Mouse (Mus musculus): ENCODE results near the gene Hoxa13. TPM values are rescaled to one million over a fixed set of nuclear protein-coding genes. Genes with fewer than 3 reads are reported as not detected.
A peak's percentile ranks its signal among the peaks of the same experiment; 100 is the strongest.

Hoxa13 gene
- polyA plus RNA-seq, 1 experiment from 2014 or later, result not detected

DNA sequence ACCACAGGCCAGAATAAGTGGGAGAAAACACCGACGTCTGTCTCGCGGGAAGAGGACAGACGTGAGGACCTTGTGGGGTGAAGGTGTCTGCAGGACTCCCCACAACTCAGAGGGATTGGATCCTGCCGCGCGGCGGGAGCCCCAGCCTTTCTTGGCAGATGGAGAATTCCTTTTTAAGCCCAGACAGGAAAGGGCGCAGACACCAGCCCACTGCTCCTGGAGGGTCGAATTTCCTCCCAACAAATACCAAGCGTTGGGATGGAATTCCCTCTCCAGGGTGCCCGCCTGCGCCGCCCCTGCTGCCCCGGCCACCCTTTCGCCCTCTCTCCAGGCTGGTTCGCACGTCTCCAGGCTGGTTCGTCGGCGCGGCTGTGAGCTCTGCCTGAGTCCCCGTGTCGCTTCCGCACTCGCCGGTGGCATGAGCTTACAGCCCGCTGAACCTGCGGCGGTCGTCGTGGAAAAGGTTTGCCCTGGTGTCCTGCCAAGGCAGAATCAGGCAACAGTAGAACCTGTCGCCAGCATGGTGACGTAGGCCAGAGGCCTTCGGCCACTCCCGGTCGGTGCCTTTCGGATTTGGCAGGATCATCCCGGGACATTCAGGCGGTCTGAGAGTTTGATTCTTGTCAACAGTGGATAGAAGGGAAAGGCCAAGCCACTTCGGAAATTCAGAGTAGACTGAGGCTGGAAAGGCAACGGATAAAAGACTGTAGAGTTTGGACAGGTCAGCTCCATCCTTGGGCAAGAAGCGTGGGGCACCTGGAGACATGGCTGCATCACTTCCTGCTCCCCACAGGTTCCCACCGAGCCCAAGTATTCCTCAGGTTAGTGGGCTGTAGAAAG, 30.6 kb upstream of the Hoxa13 start:
- H3K4me1 ChIP-seq (ENCODE audit: control insufficient read depth, low read depth, low read length), result no peaks in the 10 kb centered on the region
- 5% methylated on average over 44 of the region's 45 CpGs for WGBS (ENCODE audit: insufficient replicate concordance)
- peak overlapping the region; percentile 17; the same call in 1 of the 2 replicates for H3K4me2 ChIP-seq (ENCODE audit: low read depth, low read length)
- H3K9ac ChIP-seq (ENCODE audit: low read depth, low read length), result no peak overlapping the region
- 0 out of 2 replicates have a peak overlapping the region, but pooled peaks have one; percentile 11 for H3K4me3 ChIP-seq (ENCODE audit: low read depth, low read length)
- no peaks in the 10 kb centered on the region for H3K9me3 ChIP-seq (replicated peaks; ENCODE audit: control insufficient read depth, low read length)
- H3K36me3 ChIP-seq (ENCODE audit: control insufficient read depth, insufficient read depth), result no peaks in the 10 kb centered on the region
- no peak for ATAC-seq (ENCODE audit: low read depth)
- H3K27me3 ChIP-seq (ENCODE audit: control insufficient read depth, insufficient read depth, low read depth, low read length), result peaks cover 49% of the 10 kb centered on the region
- no peak overlapping the region for H3K27ac ChIP-seq (ENCODE audit: low read length)

DNA sequence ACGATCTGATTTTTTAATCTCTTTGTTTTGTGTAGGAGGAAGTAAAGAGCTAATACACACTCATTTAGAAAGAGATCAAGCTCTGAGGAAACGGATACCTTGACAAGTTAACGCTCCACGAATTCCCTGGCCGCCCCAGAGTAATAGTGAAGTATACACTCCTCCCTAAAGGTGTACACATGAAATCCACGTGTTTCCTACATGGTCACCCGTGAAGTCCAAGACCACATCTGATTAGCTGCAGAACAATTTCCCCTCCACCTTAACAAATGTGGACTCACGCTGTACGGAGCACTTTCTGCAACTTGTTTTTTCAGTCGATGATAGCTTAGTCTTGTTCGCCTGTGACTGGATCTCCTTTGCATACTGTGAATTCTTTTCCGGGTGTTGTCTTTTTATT, 29.5 kb upstream of the Hoxa13 start:
- no peaks in the 10 kb centered on the region for H3K9me3 ChIP-seq (replicated peaks; ENCODE audit: control insufficient read depth, low read length)
- no peaks in the 10 kb centered on the region for H3K4me1 ChIP-seq (ENCODE audit: control insufficient read depth, low read depth, low read length)
- WGBS (ENCODE audit: insufficient replicate concordance), result 16% methylated on average over 12 of the region's 12 CpGs
- no peak overlapping the region for H3K4me3 ChIP-seq (ENCODE audit: low read depth, low read length)
- no peak for ATAC-seq (ENCODE audit: low read depth)
- H3K36me3 ChIP-seq (ENCODE audit: control insufficient read depth, insufficient read depth), result no peaks in the 10 kb centered on the region
- no peak overlapping the region for H3K4me2 ChIP-seq (ENCODE audit: low read depth, low read length)
- no peak overlapping the region for H3K27ac ChIP-seq (ENCODE audit: low read length)
- no peak overlapping the region for H3K9ac ChIP-seq (ENCODE audit: low read depth, low read length)
- H3K27me3 ChIP-seq (ENCODE audit: control insufficient read depth, insufficient read depth, low read depth, low read length), result peaks cover 49% of the 10 kb centered on the region

DNA sequence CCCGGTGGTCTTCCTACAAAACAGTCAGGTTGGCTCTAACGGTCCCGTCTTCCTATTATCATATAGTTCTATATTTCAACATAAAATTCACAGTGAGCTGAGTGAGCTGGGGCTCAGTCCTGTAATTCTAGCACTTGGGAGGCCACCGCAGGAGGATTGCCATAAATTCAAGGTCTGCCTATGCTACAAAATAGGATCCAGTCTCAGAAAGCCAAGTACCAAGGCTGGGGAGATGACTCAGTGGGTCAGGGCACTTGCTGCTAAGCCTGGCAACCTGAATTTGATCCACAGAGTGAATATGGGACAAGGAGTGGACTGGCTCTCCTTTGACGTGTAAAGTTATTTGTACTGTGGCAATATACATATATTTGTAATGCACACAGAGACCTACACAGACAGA, 23.2 kb upstream of the Hoxa13 start:
- Histone ChIP-seq H3K4me3 (ENCODE audit: low read depth, low read length) (no peak overlapping the region), H3K4me1 (ENCODE audit: control insufficient read depth, low read depth, low read length) (no peaks in the 10 kb centered on the region), H3K4me2 (ENCODE audit: low read depth, low read length) (no peak overlapping the region), H3K27me3 (ENCODE audit: control insufficient read depth, insufficient read depth, low read depth, low read length) (peaks cover 5% of the 10 kb centered on the region), H3K36me3 (ENCODE audit: control insufficient read depth, insufficient read depth) (no peaks in the 10 kb centered on the region), H3K9me3 (replicated peaks; ENCODE audit: control insufficient read depth, low read length) (no peaks in the 10 kb centered on the region), H3K9ac (ENCODE audit: low read depth, low read length) (no peak overlapping the region), H3K27ac (ENCODE audit: low read length) (no peak overlapping the region)
- ATAC-seq (ENCODE audit: low read depth), result no peak
- 73% methylated on average over 5 of the region's 5 CpGs for WGBS (ENCODE audit: insufficient replicate concordance)

DNA sequence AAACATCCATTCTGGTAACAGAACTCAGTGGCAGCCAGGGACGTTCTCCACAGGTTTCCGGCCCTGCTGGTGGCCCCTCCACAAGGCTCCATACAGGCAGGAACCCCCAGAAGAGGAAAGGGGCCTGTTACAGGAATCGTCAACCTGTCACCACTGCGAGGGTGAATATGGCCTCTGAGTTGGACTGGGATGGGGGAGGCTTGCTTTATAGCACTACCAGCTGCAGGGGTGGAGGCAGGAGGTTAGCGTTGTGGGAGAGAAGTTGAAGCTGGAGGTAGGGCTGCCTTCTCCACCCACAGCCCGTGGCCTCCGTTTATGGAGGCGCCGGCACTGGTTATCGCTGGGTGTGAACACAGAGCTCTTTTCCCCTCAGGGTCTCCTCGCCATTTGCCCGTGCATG, 20.4 kb upstream of the Hoxa13 start:
- no peak overlapping the region for H3K4me3 ChIP-seq (ENCODE audit: low read depth, low read length)
- no peaks in the 10 kb centered on the region for H3K4me1 ChIP-seq (ENCODE audit: control insufficient read depth, low read depth, low read length)
- H3K9me3 ChIP-seq (replicated peaks; ENCODE audit: control insufficient read depth, low read length), result no peaks in the 10 kb centered on the region
- H3K27ac ChIP-seq (ENCODE audit: low read length), result no peak overlapping the region
- no peak overlapping the region for H3K4me2 ChIP-seq (ENCODE audit: low read depth, low read length)
- no peak for ATAC-seq (ENCODE audit: low read depth)
- H3K36me3 ChIP-seq (ENCODE audit: control insufficient read depth, insufficient read depth), result no peaks in the 10 kb centered on the region
- no peak overlapping the region for H3K9ac ChIP-seq (ENCODE audit: low read depth, low read length)
- WGBS (ENCODE audit: insufficient replicate concordance), result 46% methylated on average over 12 of the region's 12 CpGs
- peaks cover 22% of the 10 kb centered on the region for H3K27me3 ChIP-seq (ENCODE audit: control insufficient read depth, insufficient read depth, low read depth, low read length)

DNA sequence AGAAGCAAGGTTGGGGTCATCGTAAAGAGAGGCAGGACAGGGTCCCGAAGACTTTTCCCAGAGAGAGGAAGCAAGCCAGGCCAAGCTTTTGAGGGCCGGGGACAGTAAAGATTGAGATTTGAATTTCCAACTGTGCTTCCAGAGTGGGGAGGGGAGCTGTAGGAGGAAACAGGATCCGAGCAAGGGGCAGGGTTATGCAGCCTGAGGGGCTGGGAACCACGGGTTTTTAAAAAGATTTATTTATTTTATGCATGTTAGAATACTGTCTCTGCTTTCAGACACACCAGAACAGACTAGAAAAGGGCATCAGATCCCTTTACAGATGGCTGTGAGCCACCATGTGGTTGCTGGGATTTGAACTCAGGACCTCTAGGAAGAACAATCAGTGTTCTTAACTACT, 16.2 kb upstream of the Hoxa13 start:
- Histone ChIP-seq H3K4me3 (ENCODE audit: low read depth, low read length) (no peak overlapping the region), H3K9me3 (replicated peaks; ENCODE audit: control insufficient read depth, low read length) (no peaks in the 10 kb centered on the region), H3K9ac (ENCODE audit: low read depth, low read length) (no peak overlapping the region), H3K27me3 (ENCODE audit: control insufficient read depth, insufficient read depth, low read depth, low read length) (peaks cover 61% of the 10 kb centered on the region), H3K27ac (ENCODE audit: low read length) (no peak overlapping the region), H3K4me2 (ENCODE audit: low read depth, low read length) (no peak overlapping the region), H3K36me3 (ENCODE audit: control insufficient read depth, insufficient read depth) (no peaks in the 10 kb centered on the region), H3K4me1 (ENCODE audit: control insufficient read depth, low read depth, low read length) (no peaks in the 10 kb centered on the region)
- WGBS (ENCODE audit: insufficient replicate concordance), result 13% methylated on average over 5 of the region's 5 CpGs
- ATAC-seq (ENCODE audit: low read depth), result no peak

DNA sequence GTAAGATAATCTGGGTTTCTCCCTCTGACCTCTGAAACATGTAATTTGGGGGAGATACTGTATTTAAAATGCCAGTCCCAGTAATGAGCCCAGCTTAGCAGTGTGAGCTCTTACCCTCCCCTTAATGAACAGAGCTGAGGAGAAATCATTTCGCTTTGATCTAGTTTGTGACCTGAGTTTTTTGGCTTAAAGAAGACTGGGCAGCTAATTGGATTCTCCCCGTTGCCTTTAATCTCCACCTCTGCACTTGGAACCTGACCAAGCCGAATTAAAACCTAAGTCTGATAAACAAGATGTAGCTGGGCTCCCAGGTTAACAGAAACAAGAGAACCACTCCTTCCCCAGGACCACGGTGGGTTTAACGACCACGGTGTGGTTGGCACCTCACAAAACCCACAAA, 15.7 kb upstream of the Hoxa13 start:
- WGBS (ENCODE audit: insufficient replicate concordance), result 6% methylated on average over 6 of the region's 6 CpGs
- Histone ChIP-seq H3K4me1 (ENCODE audit: control insufficient read depth, low read depth, low read length) (no peaks in the 10 kb centered on the region), H3K9ac (ENCODE audit: low read depth, low read length) (no peak overlapping the region), H3K27me3 (ENCODE audit: control insufficient read depth, insufficient read depth, low read depth, low read length) (peaks cover 66% of the 10 kb centered on the region), H3K9me3 (replicated peaks; ENCODE audit: control insufficient read depth, low read length) (no peaks in the 10 kb centered on the region), H3K4me2 (ENCODE audit: low read depth, low read length) (no peak overlapping the region), H3K4me3 (ENCODE audit: low read depth, low read length) (no peak overlapping the region), H3K27ac (ENCODE audit: low read length) (no peak overlapping the region), H3K36me3 (ENCODE audit: control insufficient read depth, insufficient read depth) (no peaks in the 10 kb centered on the region)
- ATAC-seq (ENCODE audit: low read depth), result no peak

DNA sequence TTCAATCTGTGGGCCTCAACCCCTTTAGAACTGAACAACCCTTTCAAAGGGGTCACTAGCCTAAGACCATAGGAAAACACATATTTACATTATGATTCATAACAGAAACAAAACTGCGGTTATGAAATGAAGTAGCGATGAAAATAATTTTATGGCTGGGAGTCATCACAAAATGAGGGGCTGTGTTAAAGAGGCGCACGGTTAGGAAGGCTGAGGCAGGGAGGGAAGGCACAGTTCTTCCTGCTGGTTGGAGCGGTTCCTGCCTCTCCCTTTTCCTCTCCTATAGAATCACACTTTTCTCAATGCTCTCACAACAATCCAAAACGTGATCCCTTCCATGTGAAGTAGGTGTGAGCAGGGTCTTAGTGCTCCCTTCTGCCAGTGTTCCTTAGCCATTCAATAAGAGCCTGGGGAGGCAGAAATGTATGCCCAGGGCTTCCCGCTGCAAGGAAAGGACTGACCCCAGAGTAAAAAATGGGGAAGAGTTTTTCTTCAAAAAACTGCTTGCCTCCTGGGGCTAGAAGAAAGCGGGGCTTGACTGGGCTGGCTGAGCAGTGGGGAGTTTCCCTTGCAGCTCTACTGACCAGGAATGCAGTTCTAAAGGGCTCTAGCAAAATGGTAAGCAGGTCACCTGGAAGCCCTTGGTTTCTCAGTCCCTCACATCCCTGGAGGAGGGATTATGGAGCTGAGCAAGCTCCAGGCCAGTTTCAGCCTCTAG, 15.0 kb upstream of the Hoxa13 start:
- Histone ChIP-seq H3K27me3 (ENCODE audit: control insufficient read depth, insufficient read depth, low read depth, low read length) (peaks cover 72% of the 10 kb centered on the region), H3K4me3 (ENCODE audit: low read depth, low read length) (no peak overlapping the region)
- 13% methylated on average over 8 of the region's 8 CpGs for WGBS (ENCODE audit: insufficient replicate concordance)

DNA sequence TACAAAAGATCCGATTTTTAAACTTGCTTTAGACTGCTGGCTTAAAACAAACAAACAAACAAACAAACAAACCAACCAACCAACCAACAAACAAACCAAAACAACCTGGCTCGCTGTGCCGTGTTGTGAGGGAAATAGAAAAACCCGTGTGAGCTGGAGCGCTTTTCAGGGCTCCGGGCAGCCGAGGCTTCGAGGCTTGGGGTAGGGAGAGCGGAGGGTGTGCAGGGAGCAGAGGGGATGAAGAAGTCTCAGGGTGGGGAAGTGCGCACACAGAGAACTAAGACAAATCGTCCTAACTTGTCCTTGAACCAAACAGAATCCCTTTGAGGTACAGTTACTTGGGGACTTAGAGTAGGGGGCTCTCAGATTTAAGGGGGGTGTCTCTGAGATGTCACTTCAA, 13.9 kb upstream of the Hoxa13 start:
- H3K27ac ChIP-seq (ENCODE audit: low read length), result no peak overlapping the region
- no peak overlapping the region for H3K9ac ChIP-seq (ENCODE audit: low read depth, low read length)
- 9% methylated on average over 11 of the region's 11 CpGs for WGBS (ENCODE audit: insufficient replicate concordance)
- H3K36me3 ChIP-seq (ENCODE audit: control insufficient read depth, insufficient read depth), result no peaks in the 10 kb centered on the region
- H3K4me3 ChIP-seq (ENCODE audit: low read depth, low read length), result no peak overlapping the region
- H3K27me3 ChIP-seq (ENCODE audit: control insufficient read depth, insufficient read depth, low read depth, low read length), result peaks cover 81% of the 10 kb centered on the region
- no peak overlapping the region for H3K4me2 ChIP-seq (ENCODE audit: low read depth, low read length)
- ATAC-seq (ENCODE audit: low read depth), result no peak
- H3K4me1 ChIP-seq (ENCODE audit: control insufficient read depth, low read depth, low read length), result no peaks in the 10 kb centered on the region
- no peaks in the 10 kb centered on the region for H3K9me3 ChIP-seq (replicated peaks; ENCODE audit: control insufficient read depth, low read length)

More for the DNA sequence above, 15.0 kb upstream of the Hoxa13 start:
- no peak overlapping the region for H3K9ac ChIP-seq (ENCODE audit: low read depth, low read length)
- no peaks in the 10 kb centered on the region for H3K36me3 ChIP-seq (ENCODE audit: control insufficient read depth, insufficient read depth)
- H3K27ac ChIP-seq (ENCODE audit: low read length), result no peak overlapping the region
- ATAC-seq (ENCODE audit: low read depth), result no peak
- no peaks in the 10 kb centered on the region for H3K9me3 ChIP-seq (replicated peaks; ENCODE audit: control insufficient read depth, low read length)
- no peaks in the 10 kb centered on the region for H3K4me1 ChIP-seq (ENCODE audit: control insufficient read depth, low read depth, low read length)
- H3K4me2 ChIP-seq (ENCODE audit: low read depth, low read length), result no peak overlapping the region

DNA sequence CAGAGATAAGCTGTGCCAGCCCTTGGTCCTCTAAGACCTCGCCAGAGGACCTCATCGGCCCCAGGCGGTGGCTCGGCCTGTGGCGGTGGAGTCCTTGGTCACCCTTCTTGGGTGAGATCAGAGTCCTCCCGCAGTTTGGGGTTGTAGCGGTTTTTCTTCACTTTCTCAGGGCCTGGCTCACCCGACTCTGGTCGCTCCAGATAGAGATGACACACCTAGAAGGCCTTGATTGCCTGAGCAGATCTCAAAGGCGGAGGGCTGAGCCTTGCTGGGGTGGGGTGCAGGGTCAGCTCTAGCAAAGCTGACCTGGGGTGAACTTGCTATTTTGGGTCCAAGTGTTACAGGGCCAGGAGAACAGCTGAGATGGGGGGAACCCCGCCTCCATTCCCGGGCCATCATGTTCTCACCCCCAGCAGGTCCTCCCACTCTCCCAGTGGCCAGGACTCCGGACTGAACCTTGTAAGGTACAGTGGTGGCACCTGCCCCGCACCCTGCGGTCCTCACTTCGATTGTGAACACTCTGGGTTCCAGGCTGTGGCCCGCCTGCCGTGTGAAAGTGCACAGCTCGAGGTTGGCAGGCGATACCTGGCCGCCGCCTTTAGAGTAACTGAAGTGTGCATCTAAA, 13.1 kb upstream of the Hoxa13 start:
- Histone ChIP-seq H3K4me3 (ENCODE audit: low read depth, low read length) (no peak overlapping the region), H3K36me3 (ENCODE audit: control insufficient read depth, insufficient read depth) (no peaks in the 10 kb centered on the region), H3K4me2 (ENCODE audit: low read depth, low read length) (no peak overlapping the region), H3K9ac (ENCODE audit: low read depth, low read length) (no peak overlapping the region), H3K27me3 (ENCODE audit: control insufficient read depth, insufficient read depth, low read depth, low read length) (peaks cover 89% of the 10 kb centered on the region), H3K27ac (ENCODE audit: low read length) (no peak overlapping the region), H3K4me1 (ENCODE audit: control insufficient read depth, low read depth, low read length) (no peaks in the 10 kb centered on the region), H3K9me3 (replicated peaks; ENCODE audit: control insufficient read depth, low read length) (no peaks in the 10 kb centered on the region)
- ATAC-seq (ENCODE audit: low read depth), result no peak
- WGBS (ENCODE audit: insufficient replicate concordance), result 4% methylated on average over 21 of the region's 22 CpGs

All from liver, embryonic 16.5 days (tissue).